Comparison of ENCODE assay signal across 14 mouse cellular contexts in genomic region chr16:57401702-57402101, GRCm38 (mm10). TPM values are rescaled to one million over a fixed set of nuclear protein-coding genes. Genes with fewer than 3 reads are reported as not detected.
DNase-seq lines count a peak whose midpoint lies in the region; ATAC-seq and TF ChIP-seq lines count a peak whose summit lies in the region.
"Had no signal": no experiment of that assay in that cellular context is flagged by ENCODE, and none has a peak within 500 bp of the region (broad histone marks: within the 10 kb centered on the region; RNA-seq: fewer than 3 reads in every experiment).

No protein-coding gene starts in this region.

- no peak overlapping the region for H3K4me3 ChIP-seq in heart, embryonic 15.5 days
- no peak overlapping the region for H3K4me3 ChIP-seq in liver, adult 2 months (ENCODE audit: insufficient read depth, low read depth, low read length)
- no peak overlapping the region for H3K4me3 ChIP-seq in liver, embryonic 12.5 days
- H3K4me3 ChIP-seq in intestine, embryonic 15.5 days (replicated peaks) = no peak overlapping the region
- H3K4me3 ChIP-seq in small intestine, adult 2 months (ENCODE audit: low read depth, low read length) = no peak overlapping the region

- no peak for DNase-seq in heart, postnatal 4 days
- peak; percentile 26 for DNase-seq in liver, adult 2 months (ENCODE audit: extremely low read depth, low read depth, low spot score)
- DNase-seq in B cell, adult 2 months = no peak
- DNase-seq in left cerebral cortex, postnatal 10 days (ENCODE audit: extremely low spot score in 1 of 2, low spot score in 2 of 2) = no peak
- DNase-seq: adrenal gland, postnatal 36 days; cerebellum, postnatal 14 days had no signal

- H3K4me2 ChIP-seq in heart, embryonic 15.5 days = no peak overlapping the region
- no peak overlapping the region for H3K4me2 ChIP-seq in liver, embryonic 12.5 days
- H3K4me2 ChIP-seq in intestine, embryonic 15.5 days (replicated peaks) = no peak overlapping the region
- H3K4me2 ChIP-seq: midbrain, embryonic 11.5 days had no signal

- 34% methylated on average over 6 of the region's 6 CpGs for WGBS in heart, embryonic 15.5 days
- WGBS in liver, adult 2 months = 63% methylated on average over 6 of the region's 6 CpGs
- 54% methylated on average over 6 of the region's 6 CpGs for WGBS in liver, embryonic 12.5 days (ENCODE audit: insufficient replicate concordance)
- 25% methylated on average over 6 of the region's 6 CpGs for WGBS in intestine, embryonic 15.5 days
- 73% methylated on average over 6 of the region's 6 CpGs for WGBS in small intestine, adult 2 months

- peak overlapping the region; percentile 21 for H3K27ac ChIP-seq in heart, embryonic 15.5 days
- H3K27ac ChIP-seq in liver, adult 2 months (replicated peaks; ENCODE audit: insufficient read depth, low read depth, low read length) = no peak overlapping the region
- H3K27ac ChIP-seq in liver, embryonic 12.5 days = no peak overlapping the region
- H3K27ac ChIP-seq in intestine, embryonic 15.5 days = peak overlapping the region; percentile 69
- H3K27ac ChIP-seq in small intestine, adult 2 months (ENCODE audit: insufficient read depth, low read depth, low read length) = peak overlapping the region; percentile 58
- H3K27ac ChIP-seq: hindbrain, postnatal 0 days had no signal

- H3K27me3 ChIP-seq in heart, embryonic 15.5 days = no peaks in the 10 kb centered on the region
- no peaks in the 10 kb centered on the region for H3K27me3 ChIP-seq in liver, adult 2 months (ENCODE audit: control insufficient read depth, insufficient read depth, low read length)
- H3K27me3 ChIP-seq in liver, embryonic 12.5 days (replicated peaks) = no peaks in the 10 kb centered on the region
- no peaks in the 10 kb centered on the region for H3K27me3 ChIP-seq in intestine, embryonic 15.5 days (replicated peaks)
- H3K27me3 ChIP-seq in small intestine, adult 2 months (ENCODE audit: control insufficient read depth, insufficient read depth, low read length) = no peaks in the 10 kb centered on the region

- H3K9me3 ChIP-seq in heart, embryonic 15.5 days (replicated peaks) = no peaks in the 10 kb centered on the region
- no peaks in the 10 kb centered on the region for H3K9me3 ChIP-seq in liver, embryonic 12.5 days (replicated peaks)
- no peaks in the 10 kb centered on the region for H3K9me3 ChIP-seq in intestine, embryonic 15.5 days

- intact Hi-C loops in left cerebral cortex, postnatal 10 days (cut with DNase I) = no loop called here

- TF ChIP-seq POLR2A in liver, adult 2 months (IDR thresholded peaks at IDR 0.05; ENCODE audit: extremely low read depth, insufficient read depth, low read length) = no peak
- no peak for TF ChIP-seq POLR2A in small intestine, adult 2 months (IDR thresholded peaks at IDR 0.05; ENCODE audit: low read depth, low read length)

- ATAC-seq in heart, embryonic 15.5 days (replicated peaks; ENCODE audit: insufficient number of reproducible peaks, insufficient read depth, low FRiP score, low read depth) = no peak
- ATAC-seq in liver, embryonic 12.5 days = no peak
- peak; percentile 55 for ATAC-seq in intestine, embryonic 15.5 days
- ATAC-seq: activated CD4-positive, CD25-positive, alpha-beta regulatory T cell, adult 4 months; CD4-positive, CD25-positive, alpha-beta regulatory T cell, adult 4 months; hindbrain, postnatal 0 days had no signal

- no peak for TF ChIP-seq CTCF in liver, adult 2 months (IDR thresholded peaks at IDR 0.05; ENCODE audit: low read depth, low read length)
- no peak for TF ChIP-seq CTCF in small intestine, adult 2 months (IDR thresholded peaks at IDR 0.05; ENCODE audit: extremely low read depth, insufficient read length, insufficient replicate concordance, low read depth, low read length)

- H3K79me2 ChIP-seq in liver, adult 2 months (ENCODE audit: control insufficient read depth, insufficient read depth, low read length) = no peaks in the 10 kb centered on the region

- no peak overlapping the region for H3K9ac ChIP-seq in heart, embryonic 15.5 days
- H3K9ac ChIP-seq in liver, adult 2 months (ENCODE audit: low read depth, low read length) = no peak overlapping the region
- no peak overlapping the region for H3K9ac ChIP-seq in liver, embryonic 12.5 days
- no peak overlapping the region for H3K9ac ChIP-seq in intestine, embryonic 15.5 days

- no peaks in the 10 kb centered on the region for H3K36me3 ChIP-seq in heart, embryonic 15.5 days
- no peaks in the 10 kb centered on the region for H3K36me3 ChIP-seq in liver, adult 2 months (ENCODE audit: control insufficient read depth, insufficient read depth, low read length)
- no peaks in the 10 kb centered on the region for H3K36me3 ChIP-seq in liver, embryonic 12.5 days
- H3K36me3 ChIP-seq in intestine, embryonic 15.5 days = no peaks in the 10 kb centered on the region
- no peaks in the 10 kb centered on the region for H3K36me3 ChIP-seq in small intestine, adult 2 months (ENCODE audit: control insufficient read depth, insufficient read depth, low read length)

- H3K4me1 ChIP-seq in heart, embryonic 15.5 days (replicated peaks) = peaks cover 3% of the 10 kb centered on the region; the same call in 1 of the 2 replicates
- no peaks in the 10 kb centered on the region for H3K4me1 ChIP-seq in liver, adult 2 months (ENCODE audit: control insufficient read depth, insufficient read depth, low read length)
- H3K4me1 ChIP-seq in liver, embryonic 12.5 days = no peaks in the 10 kb centered on the region
- H3K4me1 ChIP-seq in intestine, embryonic 15.5 days (replicated peaks) = 0 out of 2 replicates have a peak, but pooled peaks cover 7% of the 10 kb centered on the region
- H3K4me1 ChIP-seq in small intestine, adult 2 months (ENCODE audit: control insufficient read depth, insufficient read depth, insufficient read length, low read length) = no peaks in the 10 kb centered on the region

RNA-seq across cellular contexts. Expression of gene Filip1l, which starts 48.8 kb away (rescaled TPM):
- polyA plus RNA-seq in heart, embryonic 15.5 days (2015; fragmentation: Nextera tagmentation; extraction: Ambion mirVana) = 24.0 and 25.0 TPM in 2 replicates
- total RNA-seq in heart, postnatal 4 days (2021) = 10 to 100 TPM; 61.2 to 63.6 TPM
- 2.5 and 2.9 TPM in 2 replicates for total RNA-seq in liver, adult 2 months (2014; rRNA removed)
- 0.41 and 0.82 TPM in 2 replicates for polyA plus RNA-seq in liver, adult 2 months (2012; rRNA removed)
- polyA plus RNA-seq in liver, embryonic 12.5 days (2016; fragmentation: Nextera tagmentation; extraction: Ambion mirVana) = 3.8 and 4.3 TPM in 2 replicates
- 33.0 and 34.0 TPM in 2 replicates for polyA plus RNA-seq in intestine, embryonic 15.5 days (2015; fragmentation: Nextera tagmentation; extraction: Ambion mirVana)
- polyA plus RNA-seq in small intestine, adult 2 months (2012; rRNA removed) = 2.2 and 3.2 TPM in 2 replicates
- total RNA-seq in left cerebral cortex, postnatal 10 days (2021) = 1 to 10 TPM; 3.4 to 4.1 TPM

Comparison
In these comparisons a context has a peak if more than half of its experiments do, and no peak if none do; other contexts are left out.
1. H3K27ac ChIP-seq: peak in heart, embryonic 15.5 days (single experiment), intestine, embryonic 15.5 days (single experiment) and small intestine, adult 2 months (single experiment); none in liver, adult 2 months (single experiment) and liver, embryonic 12.5 days (single experiment).